Mouse (Mus musculus) stomach, postnatal 0 days (tissue): Measurements from ENCODE around the gene Ankrd44. TPM values are rescaled to one million over a fixed set of nuclear protein-coding genes. Genes with fewer than 3 reads are reported as not detected.

ENCODE experiments used
- ATAC-seq: fragments of 200-750 bp; cut with Nextera tagmentation; 2 replicates; pipeline ENCODE4 v1.8.0; 2017; ENCODE audit not compliant: low FRiP score, low TSS enrichment
- DNase-seq: peaks from one replicate; pipeline ENCODE4 v3.0.0-alpha.2; 2016; ENCODE audit warnings: low spot score
- H3K27ac ChIP-seq: fragments of 300-500 bp; sonication (generic); replicated peaks from 2 replicates; pipeline ENCODE4 v1.5.1; 2014; ENCODE audit warnings: mild to moderate bottlenecking, control low read depth
- H3K27me3 ChIP-seq: fragments of 300-500 bp; sonication (generic); 2 replicates; pipeline ENCODE4 v1.6.1; 2014; ENCODE audit warnings: low read length; ENCODE audit not compliant: control insufficient read depth, insufficient read depth
- H3K36me3 ChIP-seq: fragments of 300-500 bp; sonication (generic); 2 replicates; pipeline ENCODE4 v1.6.1; 2014; ENCODE audit warnings: low read length, mixed read lengths; ENCODE audit not compliant: control insufficient read depth, insufficient read depth
- H3K4me1 ChIP-seq: fragments of 300-500 bp; sonication (generic); replicated peaks from 2 replicates; pipeline ENCODE4 v1.6.1; 2014; ENCODE audit warnings: antibody characterized with exemption; ENCODE audit not compliant: control insufficient read depth, insufficient read depth
- H3K4me2 ChIP-seq: fragments of 300-500 bp; sonication (generic); replicated peaks from 2 replicates; pipeline ENCODE4 v1.6.1; 2014; ENCODE audit warnings: low read depth, mild to moderate bottlenecking, control low read depth, moderate library complexity
- H3K4me3 ChIP-seq: fragments of 300-500 bp; sonication (generic); 2 replicates; pipeline ENCODE4 v1.5.1; 2014; ENCODE audit warnings: low read depth, low read length, control low read depth
- H3K9ac ChIP-seq: fragments of 300-500 bp; sonication (generic); 2 replicates; pipeline ENCODE4 v1.6.1; 2014; ENCODE audit warnings: mild to moderate bottlenecking, low read length, control low read depth, mixed read lengths
- H3K9me3 ChIP-seq: fragments of 300-500 bp; sonication (generic); 2 replicates; pipeline ENCODE4 v1.6.1; 2016; ENCODE audit warnings: low read length; ENCODE audit not compliant: control insufficient read depth
- CTCF ChIP-seq: IDR thresholded peaks from 2 replicates; pipeline ENCODE4 v1.5.1; 2016; ENCODE audit warnings: antibody characterized with exemption, low read depth, mild to moderate bottlenecking, moderate library complexity
- EP300 ChIP-seq: optimal IDR thresholded peaks from 2 replicates; pipeline ENCODE3; 2016; ENCODE audit warnings: antibody characterized with exemption
- WGBS: fragments of 180-500 bp; shearing (Covaris S2); extraction: QIAGEN DNeasy Blood & Tissue Kit; methylation state at CpG from one replicate; pipeline ENCODE4 v1.1.7; 2014; 5-methylcytosine and 5-hydroxymethylcytosine counted together
- polyA plus RNA-seq: library from polyadenylated mRNA; unstranded; fragments of >200 nt; fragmentation: Nextera tagmentation; extraction: Ambion mirVana; gene quantifications from 2 replicates; pipeline ENCODE4 v1.2.1, GENCODE M21; 2015

The Ankrd44 gene
- polyA plus RNA-seq, 1 experiment from 2014 or later = 7.8 TPM

- H3K9ac ChIP-seq = no peak overlapping the region
- H3K9me3 ChIP-seq = no peaks in the 10 kb centered on the region
- no peaks in the 10 kb centered on the region for H3K27me3 ChIP-seq
- peak; percentile 25 for TF ChIP-seq CTCF
- TF ChIP-seq EP300 = no peak
- H3K4me2 ChIP-seq = no peak overlapping the region
- ATAC-seq (peak; percentile 94), DNase-seq (no peak)
- H3K4me3 ChIP-seq = no peak overlapping the region
- no peak overlapping the region for H3K27ac ChIP-seq
- H3K36me3 ChIP-seq = no peaks in the 10 kb centered on the region
- WGBS = 32% methylated on average over 11 of the region's 11 CpGs
- peaks cover 6% of the 10 kb centered on the region; the same call in 1 of the 2 replicates for H3K4me1 ChIP-seq
These were observed 212.7 kb downstream of the Ankrd44 start for GRCm38 (mm10) chr1:54713231-54714173.

DNA sequence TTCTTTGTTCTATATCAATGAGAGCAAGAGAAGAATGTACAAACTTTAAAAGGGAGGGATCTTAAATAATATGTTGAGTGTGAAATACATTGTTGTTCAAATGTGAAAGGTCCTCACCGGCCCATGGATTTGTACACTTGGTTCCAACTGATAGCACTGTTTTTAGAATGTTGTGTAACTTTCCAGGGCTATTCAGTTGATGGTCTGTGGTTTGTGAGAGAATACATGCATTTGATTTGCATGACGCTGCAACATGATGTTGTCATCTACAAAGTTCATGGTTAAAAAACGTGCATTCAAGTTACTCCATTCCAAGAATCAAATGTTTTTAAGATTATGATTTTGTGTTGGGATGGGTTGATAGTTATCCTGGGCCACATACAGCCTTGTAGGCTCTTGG lies 214.6 kb downstream of the Ankrd44 start:
- ATAC-seq = no peak
- WGBS = 95% methylated on average over 3 of the region's 3 CpGs
- Histone ChIP-seq H3K4me1 (peaks cover 6% of the 10 kb centered on the region; the same call in 1 of the 2 replicates), H3K27me3 (no peaks in the 10 kb centered on the region), H3K36me3 (no peaks in the 10 kb centered on the region), H3K27ac (no peak overlapping the region), H3K4me3 (no peak overlapping the region), H3K9ac (no peak overlapping the region), H3K4me2 (no peak overlapping the region), H3K9me3 (no peaks in the 10 kb centered on the region)
- DNase-seq = no peak
- TF ChIP-seq CTCF = no peak
- no peak for TF ChIP-seq EP300

- Histone ChIP-seq H3K4me1 (peaks cover 6% of the 10 kb centered on the region; the same call in 1 of the 2 replicates), H3K9ac (no peak overlapping the region), H3K36me3 (no peaks in the 10 kb centered on the region), H3K27me3 (no peaks in the 10 kb centered on the region), H3K4me3 (no peak overlapping the region), H3K4me2 (no peak overlapping the region), H3K9me3 (no peaks in the 10 kb centered on the region), H3K27ac (no peak overlapping the region)
- TF ChIP-seq EP300 (no peak), CTCF (no peak)
- 59% methylated on average over 1 of the region's 1 CpGs for WGBS
- ATAC-seq (peak; percentile 38; the same call in 1 of the 2 replicates), DNase-seq (peak; percentile 63)
These were observed 215.6 kb downstream of the Ankrd44 start for GRCm38 (mm10) chr1:54710550-54710949.

- H3K9me3 ChIP-seq = no peaks in the 10 kb centered on the region
- WGBS = 83% methylated on average over 8 of the region's 8 CpGs
- no peaks in the 10 kb centered on the region for H3K4me1 ChIP-seq
- TF ChIP-seq EP300 (no peak), CTCF (no peak)
- DNase-seq (no peak), ATAC-seq (no peak)
- no peak overlapping the region for H3K27ac ChIP-seq
- H3K36me3 ChIP-seq = no peaks in the 10 kb centered on the region
- H3K4me2 ChIP-seq = no peak overlapping the region
- no peak overlapping the region for H3K9ac ChIP-seq
- H3K27me3 ChIP-seq = no peaks in the 10 kb centered on the region
- H3K4me3 ChIP-seq = no peak overlapping the region
These were observed 218.2 kb downstream of the Ankrd44 start for GRCm38 (mm10) chr1:54707888-54708565.

- Histone ChIP-seq H3K4me3 (no peak overlapping the region), H3K9me3 (no peaks in the 10 kb centered on the region), H3K4me1 (no peaks in the 10 kb centered on the region), H3K27me3 (no peaks in the 10 kb centered on the region), H3K9ac (no peak overlapping the region), H3K27ac (no peak overlapping the region), H3K36me3 (no peaks in the 10 kb centered on the region), H3K4me2 (no peak overlapping the region)
- ATAC-seq = no peak
- TF ChIP-seq EP300 = no peak
- TF ChIP-seq CTCF = no peak
- WGBS = 75% methylated on average over 10 of the region's 10 CpGs
- no peak for DNase-seq
These were observed 218.9 kb downstream of the Ankrd44 start for GRCm38 (mm10) chr1:54707036-54707887.
